Mouse (Mus musculus) induced T-regulatory cell, adult 2 months (primary cell): ENCODE data around the gene March6.

Source experiments
- DNase-seq: peaks from one replicate; pipeline ENCODE4 v3.0.0-alpha.2; 2012; ENCODE audit warnings: low read depth

Gene March6

GRCm38 (mm10) chr15:31415181-31415580, 115.7 kb downstream of the March6 start:
- no peak for DNase-seq

- DNase-seq = no peak
Observed at GRCm38 (mm10) chr15:31414179-31414898, 116.5 kb downstream of the March6 start.

- DNase-seq = no peak
Observed at GRCm38 (mm10) chr15:31413662-31414061, 117.2 kb downstream of the March6 start.

- no peak for DNase-seq
Observed at GRCm38 (mm10) chr15:31412933-31413332, 117.9 kb downstream of the March6 start.

GRCm38 (mm10) chr15:31412436-31412835, 118.4 kb downstream of the March6 start:
- DNase-seq = no peak

GRCm38 (mm10) chr15:31407490-31407889, 123.4 kb downstream of the March6 start:
- no peak for DNase-seq

GRCm38 (mm10) chr15:31406881-31407280, 124.0 kb downstream of the March6 start:
- no peak for DNase-seq
